Mouse (Mus musculus) kidney, postnatal 0 days (tissue): Measurements from ENCODE around the gene Ccl25. TPM values are rescaled to one million over a fixed set of nuclear protein-coding genes. Genes with fewer than 3 reads are reported as not detected.

Source experiments
- ATAC-seq: fragments of 200-750 bp; cut with Nextera tagmentation; replicated peaks from 2 replicates; pipeline ENCODE4 v1.8.0; 2017; ENCODE audit warnings: low read depth, moderate number of reproducible peaks, moderate TSS enrichment, moderate library complexity; ENCODE audit not compliant: low FRiP score
- DNase-seq: peaks from one replicate; pipeline ENCODE4 v3.0.0-alpha.2; 2016; ENCODE audit warnings: low spot score
- H3K27ac ChIP-seq: fragments of 300-500 bp; sonication (generic); 2 replicates; pipeline ENCODE4 v1.5.1; 2014; ENCODE audit warnings: mild to moderate bottlenecking
- H3K27me3 ChIP-seq: fragments of 300-500 bp; sonication (generic); 2 replicates; pipeline ENCODE4 v1.6.1; 2014; ENCODE audit warnings: low read length, mixed read lengths; ENCODE audit not compliant: insufficient read depth
- H3K36me3 ChIP-seq: fragments of 300-500 bp; sonication (generic); 2 replicates; pipeline ENCODE4 v1.6.1; 2014; ENCODE audit warnings: low read length, mixed read lengths; ENCODE audit not compliant: insufficient read depth
- H3K4me1 ChIP-seq: fragments of 300-500 bp; sonication (generic); replicated peaks from 2 replicates; pipeline ENCODE4 v1.6.1; 2014; ENCODE audit warnings: antibody characterized with exemption, low read length, mixed read lengths; ENCODE audit not compliant: insufficient read depth
- H3K4me2 ChIP-seq: fragments of 300-500 bp; sonication (generic); 2 replicates; pipeline ENCODE4 v1.6.1; 2014; ENCODE audit warnings: mild to moderate bottlenecking, low read length, moderate library complexity, mixed read lengths
- H3K4me3 ChIP-seq: fragments of 300-500 bp; sonication (generic); replicated peaks from 2 replicates; pipeline ENCODE4 v1.5.1; 2014; ENCODE audit warnings: low read depth, low read length
- H3K9ac ChIP-seq: fragments of 300-500 bp; sonication (generic); 2 replicates; pipeline ENCODE4 v1.6.1; 2014; ENCODE audit warnings: low read depth, low read length
- H3K9me3 ChIP-seq: fragments of 300-500 bp; sonication (generic); replicated peaks from 2 replicates; pipeline ENCODE4 v1.6.1; 2016; ENCODE audit warnings: low read length, inconsistent platforms, mixed read lengths
- CTCF ChIP-seq: IDR thresholded peaks from 2 replicates; pipeline ENCODE4 v1.5.1; 2016; ENCODE audit warnings: antibody characterized with exemption, low read depth, mild to moderate bottlenecking, moderate library complexity
- WGBS: fragments of 180-500 bp; shearing (Covaris S2); extraction: QIAGEN DNeasy Blood & Tissue Kit; methylation state at CpG from one replicate; pipeline ENCODE4 v1.1.7; 2014; 5-methylcytosine and 5-hydroxymethylcytosine counted together
- polyA plus RNA-seq: library from polyadenylated mRNA; unstranded; fragments of >200 nt; fragmentation: Nextera tagmentation; extraction: Ambion mirVana; gene quantifications from 2 replicates; pipeline ENCODE4 v1.2.1, GENCODE M21; 2015

The Ccl25 gene
- polyA plus RNA-seq, 1 experiment from 2014 or later, result 10.0 TPM

GRCm38 (mm10) chr8:4305838-4306237, 19.2 kb upstream of the Ccl25 start:
- Histone ChIP-seq H3K27me3 (no peaks in the 10 kb centered on the region), H3K9me3 (no peaks in the 10 kb centered on the region), H3K27ac (no peak overlapping the region), H3K4me3 (no peak overlapping the region), H3K36me3 (peaks cover 79% of the 10 kb centered on the region), H3K9ac (no peak overlapping the region), H3K4me2 (no peak overlapping the region), H3K4me1 (no peaks in the 10 kb centered on the region)
- ATAC-seq, result no peak
- no peak for TF ChIP-seq CTCF
- DNase-seq, result no peak
- 89% methylated on average over 2 of the region's 2 CpGs for WGBS

- no peak for TF ChIP-seq CTCF
- Histone ChIP-seq H3K36me3 (peaks cover 39% of the 10 kb centered on the region), H3K27ac (no peak overlapping the region), H3K9me3 (no peaks in the 10 kb centered on the region), H3K4me2 (no peak overlapping the region), H3K9ac (no peak overlapping the region), H3K4me1 (peaks cover 4% of the 10 kb centered on the region; the same call in 1 of the 2 replicates), H3K4me3 (no peak overlapping the region), H3K27me3 (no peaks in the 10 kb centered on the region)
- DNase-seq, result no peak
- ATAC-seq, result no peak
Measured at GRCm38 (mm10) chr8:4312104-4312503, 12.9 kb upstream of the Ccl25 start.

GRCm38 (mm10) chr8:4313254-4314124, 11.5 kb upstream of the Ccl25 start:
- Histone ChIP-seq H3K4me2 (no peak overlapping the region), H3K4me1 (peaks cover 4% of the 10 kb centered on the region; the same call in 1 of the 2 replicates), H3K27ac (no peak overlapping the region; the same call in 1 of the 2 replicates), H3K9me3 (no peaks in the 10 kb centered on the region), H3K27me3 (no peaks in the 10 kb centered on the region), H3K9ac (no peak overlapping the region), H3K4me3 (no peak overlapping the region), H3K36me3 (peaks cover 32% of the 10 kb centered on the region)
- peak; percentile 11 for DNase-seq
- no peak for ATAC-seq
- no peak for TF ChIP-seq CTCF
- WGBS, result 72% methylated on average over 3 of the region's 3 CpGs

DNA sequence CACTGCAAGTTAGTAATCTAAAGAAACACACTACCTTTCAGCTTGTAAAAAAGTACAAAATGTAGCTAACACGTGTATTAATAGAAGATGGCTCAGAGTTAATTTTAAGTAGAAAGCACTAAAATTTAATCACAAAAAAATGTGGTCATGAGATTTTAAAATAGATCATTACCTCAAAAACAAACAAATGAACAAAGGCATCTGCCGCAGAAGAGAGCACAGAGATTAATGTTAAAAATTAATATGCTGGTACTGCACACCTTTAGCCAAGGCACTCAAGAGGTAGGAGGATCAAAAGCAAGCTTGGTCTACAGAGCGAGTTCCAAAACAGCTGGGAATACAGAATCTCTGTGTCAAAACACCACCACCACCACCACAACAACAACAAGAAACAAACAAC, 10.2 kb upstream of the Ccl25 start:
- no peak for ATAC-seq

GRCm38 (mm10) chr8:4318124-4318523, 6.9 kb upstream of the Ccl25 start:
- no peaks in the 10 kb centered on the region for H3K27me3 ChIP-seq
- no peak overlapping the region for H3K4me2 ChIP-seq
- H3K27ac ChIP-seq, result no peak overlapping the region
- DNase-seq (no peak), ATAC-seq (no peak)
- H3K36me3 ChIP-seq, result peaks cover 18% of the 10 kb centered on the region; the same call in 1 of the 2 replicates
- no peak overlapping the region for H3K4me3 ChIP-seq
- WGBS, result 88% methylated on average over 5 of the region's 5 CpGs
- no peak overlapping the region for H3K9ac ChIP-seq
- H3K4me1 ChIP-seq, result peaks cover 1% of the 10 kb centered on the region; the same call in 1 of the 2 replicates
- no peak for TF ChIP-seq CTCF
- no peaks in the 10 kb centered on the region for H3K9me3 ChIP-seq

More for the DNA sequence above, 10.2 kb upstream of the Ccl25 start:
- H3K9me3 ChIP-seq, result no peaks in the 10 kb centered on the region
- peaks cover 20% of the 10 kb centered on the region for H3K36me3 ChIP-seq
- no peak overlapping the region for H3K4me2 ChIP-seq
- WGBS, result 77% methylated on average over 3 of the region's 3 CpGs
- no peak for TF ChIP-seq CTCF
- H3K27ac ChIP-seq, result no peak overlapping the region
- no peak overlapping the region for H3K4me3 ChIP-seq
- peaks cover 4% of the 10 kb centered on the region; the same call in 1 of the 2 replicates for H3K4me1 ChIP-seq
- H3K9ac ChIP-seq, result no peak overlapping the region
- no peaks in the 10 kb centered on the region for H3K27me3 ChIP-seq
- DNase-seq, result no peak

- peak; percentile 25 for ATAC-seq
- peaks cover 6% of the 10 kb centered on the region; the same call in 1 of the 2 replicates for H3K4me1 ChIP-seq
- peak overlapping the region; percentile 26; the same call in 1 of the 2 replicates for H3K27ac ChIP-seq
- no peaks in the 10 kb centered on the region for H3K9me3 ChIP-seq
- no peaks in the 10 kb centered on the region for H3K27me3 ChIP-seq
- DNase-seq, result peak; percentile 14
- no peak for TF ChIP-seq CTCF
- H3K4me2 ChIP-seq, result no peak overlapping the region
- H3K9ac ChIP-seq, result no peak overlapping the region
- no peak overlapping the region for H3K4me3 ChIP-seq
- 71% methylated on average over 2 of the region's 2 CpGs for WGBS
- H3K36me3 ChIP-seq, result peaks cover 18% of the 10 kb centered on the region; the same call in 1 of the 2 replicates
Measured at GRCm38 (mm10) chr8:4318796-4319572, 6.0 kb upstream of the Ccl25 start.
